Mouse (Mus musculus): ENCODE data around the gene Hk1.
A peak's percentile ranks its signal among the peaks of the same experiment; 100 is the strongest.

GRCm38 (mm10) chr10:62334686-62335422 is 44.9 kb downstream of the Hk1 start:
- TF ChIP-seq E2F4 (IDR thresholded peaks at IDR 0.05; ENCODE audit: borderline replicate concordance, low read depth, low read length), result no peak
- peak; percentile 50; the same call in 1 of the 2 replicates for TF ChIP-seq HCFC1 (IDR thresholded peaks at IDR 0.05; ENCODE audit: low read depth, low read length)
